Mouse (Mus musculus) kidney, postnatal 14 days (tissue): ENCODE measurements around the gene Csn3.

ENCODE experiments used
- DNase-seq: peaks from one replicate; pipeline ENCODE4 v3.0.0; 2022; ENCODE audit warnings: mixed read lengths

Gene Csn3

GRCm38 (mm10) chr5:87925372-87925771 is at the start of gene Csn3:
TSS of gene Csn3 (plus strand) at chr5:87925579.
- DNase-seq = no peak

GRCm38 (mm10) chr5:87884729-87885128 is 40.6 kb upstream of the Csn3 start, which contains the start of gene Odam:
TSS of gene Odam (plus strand) at chr5:87885029.
- DNase-seq = no peak

- no peak for DNase-seq
Observed at GRCm38 (mm10) chr5:87931603-87932002, 6.2 kb downstream of the Csn3 start.

GRCm38 (mm10) chr5:87940752-87941151 is 15.4 kb downstream of the Csn3 start:
- no peak for DNase-seq

- no peak for DNase-seq
Observed at GRCm38 (mm10) chr5:87942515-87942914, 17.1 kb downstream of the Csn3 start.

GRCm38 (mm10) chr5:87951836-87952235 is 26.5 kb downstream of the Csn3 start:
- DNase-seq = no peak

GRCm38 (mm10) chr5:87969201-87969600 is 43.8 kb downstream of the Csn3 start, which contains the start of the genes 2310003L06Rik and Gm28434:
TSS of gene 2310003L06Rik (plus strand) at chr5:87969459.
TSS of gene Gm28434 (plus strand) at chr5:87969517.
- DNase-seq = no peak

GRCm38 (mm10) chr5:87979139-87979538 is 53.8 kb downstream of the Csn3 start, which contains the start of gene Cabs1:
TSS of gene Cabs1 (plus strand) at chr5:87979439.
- DNase-seq = no peak
